Mouse (Mus musculus) urinary bladder, postnatal 14 days (tissue): ENCODE results near the gene Myocd.

Experiments
- DNase-seq: peaks from one replicate; pipeline ENCODE4 v3.0.0; 2021; ENCODE audit warnings: low spot score

Myocd gene

DNA sequence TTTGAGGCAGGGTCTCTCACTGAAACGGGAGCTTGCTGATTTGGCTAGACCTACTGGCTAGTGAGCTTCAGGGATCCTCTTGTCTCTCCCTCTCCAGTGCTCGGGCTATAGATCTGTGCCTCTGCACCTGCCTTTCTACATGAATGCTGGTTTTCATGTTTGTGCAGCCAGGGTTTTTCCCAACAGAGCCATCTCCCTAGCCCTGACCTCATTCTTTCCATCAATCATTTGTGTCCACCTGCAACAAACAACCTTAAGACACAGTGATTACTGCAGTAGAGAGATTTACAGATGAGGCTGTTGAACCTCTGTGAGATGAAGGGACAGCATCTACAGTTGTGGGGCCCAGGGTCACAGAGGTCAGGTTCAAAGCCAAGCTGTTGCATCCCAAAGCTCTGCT lies 56.0 kb downstream of the Myocd start:
- no peak for DNase-seq

DNA sequence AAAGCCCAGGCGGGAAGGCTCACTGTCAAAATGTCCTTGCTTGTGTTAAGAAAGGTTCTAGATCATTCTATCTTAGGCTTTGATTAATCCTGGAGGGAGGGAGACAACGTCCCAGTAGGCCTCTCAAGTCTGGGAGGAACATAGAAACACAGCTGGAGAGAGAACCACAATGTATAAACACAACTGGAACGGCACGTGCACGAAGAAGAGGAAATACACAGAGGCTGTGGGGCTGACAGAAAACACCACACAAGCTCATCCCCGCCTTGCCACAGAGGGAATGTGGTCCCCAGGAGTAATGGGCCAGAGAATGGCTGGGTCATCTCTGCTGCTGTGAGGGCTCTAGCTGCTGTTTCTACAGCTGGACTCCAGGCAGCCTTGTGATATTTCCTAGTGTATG lies 58.1 kb downstream of the Myocd start:
- no peak for DNase-seq

- DNase-seq = peak; percentile 11
These were observed 60.3 kb downstream of the Myocd start for GRCm38 (mm10) chr11:65209441-65209840.

- DNase-seq = no peak
These were observed 64.5 kb downstream of the Myocd start for GRCm38 (mm10) chr11:65205306-65205705.

GRCm38 (mm10) chr11:65204651-65205050 lies 65.1 kb downstream of the Myocd start:
- no peak for DNase-seq

DNA sequence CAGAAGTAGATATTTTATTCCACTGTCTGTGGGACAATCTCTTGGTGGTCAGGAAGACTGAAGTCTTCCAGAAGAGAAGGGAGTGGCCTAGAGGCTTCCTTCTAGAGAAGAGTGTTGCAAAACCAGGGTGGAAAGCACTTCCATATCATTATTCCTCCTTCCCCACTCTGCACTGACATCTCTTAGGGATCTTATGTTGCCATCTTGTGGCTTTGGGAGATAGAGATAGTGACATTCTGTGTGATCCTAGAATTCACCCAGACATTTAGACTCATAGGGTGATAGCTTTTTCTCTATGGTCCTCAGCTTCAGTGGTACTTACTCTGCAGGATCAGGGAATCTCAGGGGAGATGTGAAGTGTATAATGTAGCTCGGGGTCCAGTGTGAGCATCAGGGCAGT lies 66.8 kb downstream of the Myocd start:
- no peak for DNase-seq

GRCm38 (mm10) chr11:65202236-65202635 lies 67.6 kb downstream of the Myocd start:
- no peak for DNase-seq

- DNase-seq = no peak
These were observed 71.8 kb downstream of the Myocd start for GRCm38 (mm10) chr11:65198026-65198425.

GRCm38 (mm10) chr11:65197280-65197679 lies 72.5 kb downstream of the Myocd start:
- DNase-seq = peak; percentile 77

GRCm38 (mm10) chr11:65186974-65187373 lies 82.8 kb downstream of the Myocd start:
- DNase-seq = no peak

DNA sequence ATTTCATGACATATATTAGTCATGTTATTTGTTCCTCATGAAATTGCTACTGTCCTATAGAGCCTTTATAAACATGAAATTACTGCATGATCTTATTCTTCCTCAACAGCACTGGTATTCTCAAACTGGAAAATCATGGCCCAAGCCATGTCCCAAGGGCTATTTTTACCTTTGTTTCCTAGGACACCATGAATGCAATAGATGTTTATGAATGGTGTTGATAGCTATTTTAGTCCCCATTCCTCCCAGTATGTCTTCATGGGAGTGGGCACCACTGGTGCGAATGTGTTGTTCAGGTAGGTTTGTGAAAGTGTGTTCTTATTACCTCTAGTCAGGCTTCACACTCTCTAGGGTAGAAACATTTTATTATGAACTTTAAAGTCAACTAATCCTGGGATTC lies 84.7 kb downstream of the Myocd start:
- DNase-seq = no peak

DNA sequence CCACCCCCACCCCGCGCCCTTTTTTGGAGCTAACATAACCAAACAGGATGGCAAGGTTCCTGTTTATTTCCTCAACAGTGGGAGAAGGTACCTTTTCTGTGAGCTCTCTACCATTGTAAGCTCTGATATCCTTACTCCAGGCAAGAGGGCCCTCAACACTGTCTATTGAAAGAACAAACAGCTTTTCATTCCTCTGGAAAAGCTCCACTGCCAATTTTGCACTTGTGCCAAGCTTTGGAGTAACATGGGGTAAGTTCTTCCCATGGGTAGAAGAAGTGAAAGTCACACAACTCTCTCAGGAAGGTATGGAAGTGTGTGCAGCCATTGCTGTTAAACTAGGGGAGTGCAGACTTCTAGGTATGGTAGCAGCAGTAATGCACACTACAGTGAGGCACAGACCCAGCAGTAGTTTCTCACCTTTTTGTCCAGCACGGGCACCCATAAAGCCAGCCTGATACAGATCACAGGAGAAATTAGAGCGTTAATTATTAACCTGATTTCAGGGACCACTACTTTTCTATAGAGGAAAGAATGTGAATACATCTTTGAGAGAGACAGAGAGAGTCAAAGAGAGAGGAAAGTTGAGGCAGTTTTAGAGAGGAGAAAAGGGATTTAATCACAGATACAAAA lies 99.6 kb downstream of the Myocd start:
- DNase-seq = no peak

DNA sequence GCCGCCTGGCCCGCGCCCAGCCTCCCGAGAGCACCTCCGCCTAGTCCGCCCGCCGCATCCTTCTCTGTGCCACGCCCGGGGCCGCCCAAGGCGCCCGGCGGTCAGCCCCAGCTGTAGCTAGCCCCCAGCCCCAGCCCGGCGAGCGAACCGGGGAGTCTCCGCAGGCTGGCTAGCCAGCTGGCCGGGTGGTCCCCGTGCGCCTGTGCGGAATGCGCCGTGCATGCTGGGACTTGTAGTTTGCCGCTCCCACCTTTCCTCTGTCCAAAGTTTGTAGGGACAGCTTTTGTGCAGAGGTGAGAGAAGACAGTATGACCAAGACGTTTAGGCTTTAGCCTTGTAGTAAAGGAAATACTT lies 107.0 kb downstream of the Myocd start, which contains the start of gene Arhgap44:
Gene Arhgap44, minus strand, starts transcription at position 195 of the 354 bp plus-strand sequence.
- peak; percentile 70 for DNase-seq

- DNase-seq = peak; percentile 10
These were observed 107.7 kb downstream of the Myocd start for GRCm38 (mm10) chr11:65161881-65162766.

GRCm38 (mm10) chr11:65160991-65161880 lies 108.6 kb downstream of the Myocd start:
- no peak for DNase-seq

DNA sequence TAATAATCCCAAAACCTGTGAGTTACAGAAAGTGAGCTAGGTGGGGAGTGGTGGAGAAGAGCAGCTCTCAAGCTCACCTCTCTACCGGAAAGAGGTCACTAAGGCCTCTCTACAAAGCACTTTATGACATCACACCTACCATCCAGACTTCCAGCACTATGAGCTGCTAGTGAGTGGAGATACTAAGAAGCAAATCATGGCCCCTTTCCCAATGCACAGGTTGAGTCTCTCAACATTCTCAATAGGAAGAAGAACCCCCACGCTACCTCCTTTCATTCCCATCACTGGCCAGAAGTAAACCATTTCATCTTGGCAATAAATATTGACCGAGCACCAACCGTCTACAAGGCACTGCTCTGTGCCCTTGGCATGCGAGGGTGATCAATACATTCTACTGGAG lies 110.0 kb downstream of the Myocd start, which contains the start of gene 1700086D15Rik:
Gene 1700086D15Rik, minus strand, starts transcription at position 101 of the 400 bp plus-strand sequence.
- DNase-seq = no peak

DNA sequence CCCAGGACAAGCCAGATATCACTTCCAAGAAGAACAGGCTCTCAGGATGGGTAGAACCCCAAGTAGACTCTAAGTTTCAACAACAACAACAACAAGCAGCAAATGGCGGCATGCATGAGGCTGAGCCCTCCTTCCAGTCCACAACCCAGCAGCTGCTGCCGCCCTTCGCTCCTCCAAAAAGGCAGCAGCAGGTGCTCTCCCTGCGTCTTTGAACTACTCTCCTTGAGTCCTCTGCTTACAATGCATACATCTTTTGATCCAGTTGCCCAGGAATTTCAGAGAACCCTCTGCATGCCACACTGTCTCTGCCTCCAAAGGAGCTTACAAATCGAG lies 111.2 kb downstream of the Myocd start:
- DNase-seq = no peak

DNA sequence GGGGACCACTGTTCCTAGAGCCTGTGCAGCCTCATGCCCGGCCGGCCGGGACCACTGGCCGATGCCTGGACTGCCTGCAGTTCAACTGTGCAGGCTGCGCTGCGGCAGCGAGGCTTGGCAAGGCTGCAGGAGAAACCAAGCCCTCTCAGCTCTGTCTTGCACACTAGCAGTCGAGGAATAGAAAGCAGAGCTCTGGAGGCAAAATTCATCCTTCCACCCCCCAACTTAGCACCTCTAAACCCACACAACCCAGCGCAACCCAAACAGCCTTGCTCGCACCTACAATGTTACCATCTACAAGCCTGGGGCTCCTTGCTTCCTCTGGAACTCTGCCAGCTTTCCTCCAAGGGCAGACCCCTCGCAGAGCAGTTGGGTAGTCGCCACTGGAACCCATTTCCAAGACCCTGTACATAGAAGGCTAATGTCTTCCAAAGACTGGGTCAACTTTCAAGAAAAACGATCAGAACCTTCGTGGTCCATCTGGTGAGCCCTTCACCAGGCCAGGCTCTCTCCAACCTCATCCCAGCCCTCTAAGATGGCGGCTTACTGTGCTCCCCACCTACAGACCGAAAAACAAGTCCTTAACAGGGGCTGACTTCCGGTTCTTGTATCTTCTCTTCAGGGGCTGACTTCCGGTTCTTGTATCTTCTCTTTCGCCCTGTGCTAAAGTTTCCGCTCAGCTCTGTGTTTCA lies 111.7 kb downstream of the Myocd start:
- no peak for DNase-seq

- DNase-seq = no peak
These were observed 116.8 kb downstream of the Myocd start for GRCm38 (mm10) chr11:65153006-65153405.

DNA sequence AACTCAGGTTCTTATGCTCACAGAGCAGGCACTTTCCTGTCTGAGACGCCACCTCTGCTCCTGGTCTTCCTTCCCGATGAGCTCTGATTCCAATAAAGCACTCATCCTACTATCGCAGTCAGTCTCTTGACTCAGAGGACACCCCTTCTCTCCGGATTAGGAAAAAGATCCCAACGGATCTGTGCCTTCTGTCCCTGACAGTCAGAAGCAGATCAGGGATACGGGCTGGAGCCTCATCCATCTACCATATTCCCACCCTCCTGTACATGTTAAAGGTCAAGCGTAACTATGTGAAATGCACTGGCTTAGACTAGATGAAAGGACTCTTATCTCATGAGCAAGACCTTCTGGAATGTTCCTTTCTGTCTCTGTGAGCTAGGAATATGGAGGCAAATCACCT lies 121.3 kb downstream of the Myocd start:
- no peak for DNase-seq

DNA sequence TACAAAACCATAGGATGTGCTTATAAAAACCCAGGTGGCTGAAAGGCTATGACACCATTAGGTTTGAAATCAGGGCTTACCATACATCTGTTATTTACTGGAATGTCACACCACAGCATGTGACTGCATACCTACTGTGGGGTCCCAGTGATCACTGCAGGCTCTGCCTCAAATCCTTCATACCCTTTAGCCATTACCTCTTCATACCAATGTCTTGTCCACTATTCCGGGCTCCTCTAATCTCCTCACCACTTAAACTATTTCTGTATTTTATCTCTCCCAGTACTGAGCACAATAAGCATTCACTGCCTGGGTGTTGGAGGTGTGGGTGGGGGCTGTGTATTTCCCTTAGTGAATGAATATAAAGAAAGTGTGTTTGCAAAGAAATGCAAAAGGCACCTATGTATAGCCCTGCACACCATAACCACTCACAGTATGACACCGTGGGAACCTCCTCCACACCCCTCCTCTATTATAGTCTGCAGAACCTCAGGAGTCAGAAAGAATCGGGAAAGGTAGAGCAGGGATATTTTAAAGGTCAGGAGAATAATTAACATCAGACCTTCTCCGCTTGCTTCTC lies 126.9 kb downstream of the Myocd start:
- no peak for DNase-seq

DNA sequence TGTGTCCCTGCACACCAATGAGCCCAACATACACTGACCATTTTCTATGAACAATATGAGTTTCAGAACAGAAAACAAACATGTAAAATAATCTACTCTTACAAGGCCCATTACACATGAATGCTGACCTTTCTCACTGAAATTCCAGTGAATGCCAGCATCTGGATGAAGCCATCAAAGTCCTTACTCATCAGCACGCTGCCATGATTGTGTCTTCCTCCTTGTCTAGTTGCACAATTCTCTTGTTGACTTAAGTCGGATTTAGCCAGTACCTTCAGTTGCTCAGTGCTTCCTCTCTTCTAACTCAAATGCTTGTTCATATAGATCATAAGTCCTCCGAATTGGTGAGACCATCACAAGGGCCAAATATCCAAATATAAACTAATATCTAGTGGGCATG lies 130.8 kb downstream of the Myocd start:
- DNase-seq = no peak
